Mouse (Mus musculus) intestine, embryonic 14.5 days (tissue): ENCODE measurements around the gene Hsd3b7. TPM values are rescaled to one million over a fixed set of nuclear protein-coding genes. Genes with fewer than 3 reads are reported as not detected.
A peak's percentile ranks its signal among the peaks of the same experiment; 100 is the strongest.
"Not testable (repeated sequence)": the region's sequence is repeated elsewhere in the genome, so short reads cannot be mapped to it uniquely, and the experiment has no call there.

Source experiments
- ATAC-seq: fragments of 200-750 bp; cut with Nextera tagmentation; replicated peaks from 2 replicates; pipeline ENCODE4 v1.8.0; 2017; ENCODE audit warnings: low read depth, moderate number of reproducible peaks, moderate TSS enrichment, moderate library complexity; ENCODE audit not compliant: low FRiP score, low TSS enrichment
- DNase-seq: peaks from one replicate; pipeline ENCODE4 v3.0.0-alpha.2; 2018; ENCODE audit warnings: low spot score
- H3K27ac ChIP-seq: fragments of 300-500 bp; sonication (generic); 2 replicates; pipeline ENCODE4 v1.5.1; 2014; ENCODE audit warnings: low read depth, mild to moderate bottlenecking, control low read depth
- H3K27me3 ChIP-seq: fragments of 300-500 bp; sonication (generic); replicated peaks from 2 replicates; pipeline ENCODE4 v1.6.1; 2014; ENCODE audit warnings: low read length, control low read depth; ENCODE audit not compliant: control insufficient read depth, insufficient read depth
- H3K36me3 ChIP-seq: fragments of 300-500 bp; sonication (generic); 2 replicates; pipeline ENCODE4 v1.6.1; 2014; ENCODE audit warnings: low read length, control low read depth; ENCODE audit not compliant: control insufficient read depth, insufficient read depth
- H3K4me1 ChIP-seq: fragments of 300-500 bp; sonication (generic); replicated peaks from 2 replicates; pipeline ENCODE4 v1.6.1; 2014; ENCODE audit warnings: low read length, control low read depth, mixed read lengths; ENCODE audit not compliant: control insufficient read depth, insufficient read depth
- H3K4me2 ChIP-seq: fragments of 300-500 bp; sonication (generic); 2 replicates; pipeline ENCODE4 v1.6.1; 2014; ENCODE audit warnings: low read length
- H3K4me3 ChIP-seq: fragments of 300-500 bp; sonication (generic); 2 replicates; pipeline ENCODE4 v1.5.1; 2014; ENCODE audit warnings: low read depth, low read length, control low read depth, mixed read lengths
- H3K9ac ChIP-seq: fragments of 300-500 bp; sonication (generic); 2 replicates; pipeline ENCODE4 v1.6.1; 2014; ENCODE audit warnings: mild to moderate bottlenecking, low read length
- H3K9me3 ChIP-seq: fragments of 300-500 bp; sonication (generic); 2 replicates; pipeline ENCODE4 v1.6.1; 2016; ENCODE audit warnings: low read length, control low read depth; ENCODE audit not compliant: control insufficient read depth
- WGBS: fragments of 180-500 bp; shearing (Covaris S2); extraction: QIAGEN DNeasy Blood & Tissue Kit; methylation state at CpG from one replicate; pipeline ENCODE4 v1.1.7; 2014; 5-methylcytosine and 5-hydroxymethylcytosine counted together
- polyA plus RNA-seq: library from polyadenylated mRNA; unstranded; fragments of >200 nt; fragmentation: Nextera tagmentation; extraction: Ambion mirVana; gene quantifications from 2 replicates; pipeline ENCODE4 v1.2.1, GENCODE M21; 2014

Gene Hsd3b7
- polyA plus RNA-seq, 1 experiment from 2014 or later = 21.6 TPM

GRCm38 (mm10) chr7:127835550-127835949 is 35.1 kb downstream of the Hsd3b7 start:
- Histone ChIP-seq H3K27me3 (no peaks in the 10 kb centered on the region), H3K9ac (no peak overlapping the region), H3K9me3 (no peaks in the 10 kb centered on the region), H3K4me3 (no peak overlapping the region), H3K27ac (no peak overlapping the region), H3K36me3 (no peaks in the 10 kb centered on the region), H3K4me1 (0 out of 2 replicates have a peak, but pooled peaks cover under 1% of the 10 kb centered on the region), H3K4me2 (no peak overlapping the region)
- DNase-seq (no peak), ATAC-seq (no peak)
- 84% methylated on average over 2 of the region's 2 CpGs for WGBS

DNA sequence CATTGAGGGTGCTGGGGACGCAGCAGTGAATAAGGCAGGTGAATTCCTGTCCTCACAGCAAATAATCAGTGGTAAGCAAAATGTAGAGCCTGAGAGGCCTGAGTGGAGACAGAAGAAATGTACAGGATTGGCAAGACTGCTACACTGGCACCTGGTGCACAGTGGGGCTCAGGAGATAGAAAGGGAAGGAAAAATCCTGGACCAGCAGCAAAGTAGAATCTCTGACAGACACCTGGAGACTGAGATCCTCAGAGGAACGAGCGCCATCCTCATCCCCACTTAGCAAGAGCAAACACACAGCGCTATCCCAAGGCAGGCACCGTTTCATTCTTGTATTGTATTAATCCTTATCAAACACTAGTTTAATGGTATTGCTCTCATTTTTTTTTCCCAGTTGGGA is 37.1 kb downstream of the Hsd3b7 start:
- WGBS = 89% methylated on average over 5 of the region's 5 CpGs

DNA sequence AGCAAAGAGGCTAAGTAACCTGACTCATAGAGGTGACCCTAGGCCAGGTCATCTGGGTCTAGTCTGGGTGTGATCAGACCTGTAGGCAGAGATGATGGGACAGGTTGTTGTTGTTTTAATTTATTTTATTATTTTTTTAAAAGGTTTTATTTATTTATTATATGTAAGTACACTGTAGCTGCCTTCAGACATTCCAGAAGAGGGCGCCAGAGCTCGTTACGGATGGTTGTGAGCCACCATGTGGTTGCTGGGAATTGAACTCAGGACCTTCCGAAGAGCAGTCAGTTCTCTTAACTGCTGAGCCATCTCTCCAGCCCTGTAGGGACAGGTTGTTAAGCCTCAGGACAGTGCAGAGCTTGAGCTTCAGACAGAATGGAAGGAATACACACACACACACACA is 37.5 kb downstream of the Hsd3b7 start:
- DNase-seq, H3K27ac ChIP-seq, H3K4me2 ChIP-seq, H3K4me3 ChIP-seq, ATAC-seq, H3K4me1 ChIP-seq, H3K9ac ChIP-seq, H3K27me3 ChIP-seq, H3K9me3 ChIP-seq, H3K36me3 ChIP-seq: not testable (repeated sequence)
- 72% methylated on average over 4 of the region's 4 CpGs for WGBS

More for the DNA sequence above, 37.1 kb downstream of the Hsd3b7 start:
- DNase-seq = no peak
- Histone ChIP-seq H3K27ac (no peak overlapping the region), H3K9me3 (no peaks in the 10 kb centered on the region), H3K27me3 (no peaks in the 10 kb centered on the region), H3K9ac (no peak overlapping the region), H3K4me2 (no peak overlapping the region), H3K4me3 (no peak overlapping the region), H3K36me3 (no peaks in the 10 kb centered on the region), H3K4me1 (0 out of 2 replicates have a peak, but pooled peaks cover 5% of the 10 kb centered on the region)
- ATAC-seq = no peak

- not testable (repeated sequence) for H3K4me2 ChIP-seq, H3K9ac ChIP-seq, H3K27ac ChIP-seq, DNase-seq, H3K4me3 ChIP-seq, H3K9me3 ChIP-seq, H3K27me3 ChIP-seq, ATAC-seq
- 75% methylated on average over 2 of the region's 2 CpGs for WGBS
- Histone ChIP-seq H3K36me3 (peaks cover 15% of the 10 kb centered on the region), H3K4me1 (0 out of 2 replicates have a peak, but pooled peaks cover 10% of the 10 kb centered on the region)
These were observed 39.6 kb downstream of the Hsd3b7 start for GRCm38 (mm10) chr7:127840031-127840430.

DNA sequence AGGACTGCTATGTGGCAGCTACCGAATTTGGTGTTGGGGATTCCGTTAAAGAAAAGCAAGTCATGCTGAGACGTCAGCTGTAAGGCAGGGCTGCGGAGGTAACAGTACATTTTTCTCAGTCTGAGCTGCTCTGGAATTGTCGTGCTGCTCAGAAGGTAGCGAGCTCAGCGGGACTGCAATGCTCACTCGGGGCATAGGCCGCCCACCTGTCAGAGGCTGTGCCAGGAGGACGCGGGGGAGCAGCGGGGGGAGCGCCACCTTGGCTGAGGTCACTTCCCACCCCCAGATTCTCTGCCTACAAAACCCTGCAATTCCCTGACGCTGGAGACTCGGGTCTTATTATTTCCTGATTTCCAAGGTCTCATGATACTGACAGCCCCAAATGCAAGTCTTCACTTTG is 40.5 kb downstream of the Hsd3b7 start:
- no peaks in the 10 kb centered on the region for H3K9me3 ChIP-seq
- H3K4me1 ChIP-seq = 0 out of 2 replicates have a peak, but pooled peaks cover 10% of the 10 kb centered on the region
- peak overlapping the region; percentile 94 for H3K4me3 ChIP-seq
- no peaks in the 10 kb centered on the region for H3K27me3 ChIP-seq
- peak overlapping the region; percentile 87 for H3K27ac ChIP-seq
- 2% methylated on average over 15 of the region's 15 CpGs for WGBS
- ATAC-seq (peak; percentile 11; the same call in 1 of the 2 replicates), DNase-seq (no peak)
- peak overlapping the region; percentile 58 for H3K9ac ChIP-seq
- H3K36me3 ChIP-seq = peaks cover 15% of the 10 kb centered on the region
- peak overlapping the region; percentile 88 for H3K4me2 ChIP-seq

DNA sequence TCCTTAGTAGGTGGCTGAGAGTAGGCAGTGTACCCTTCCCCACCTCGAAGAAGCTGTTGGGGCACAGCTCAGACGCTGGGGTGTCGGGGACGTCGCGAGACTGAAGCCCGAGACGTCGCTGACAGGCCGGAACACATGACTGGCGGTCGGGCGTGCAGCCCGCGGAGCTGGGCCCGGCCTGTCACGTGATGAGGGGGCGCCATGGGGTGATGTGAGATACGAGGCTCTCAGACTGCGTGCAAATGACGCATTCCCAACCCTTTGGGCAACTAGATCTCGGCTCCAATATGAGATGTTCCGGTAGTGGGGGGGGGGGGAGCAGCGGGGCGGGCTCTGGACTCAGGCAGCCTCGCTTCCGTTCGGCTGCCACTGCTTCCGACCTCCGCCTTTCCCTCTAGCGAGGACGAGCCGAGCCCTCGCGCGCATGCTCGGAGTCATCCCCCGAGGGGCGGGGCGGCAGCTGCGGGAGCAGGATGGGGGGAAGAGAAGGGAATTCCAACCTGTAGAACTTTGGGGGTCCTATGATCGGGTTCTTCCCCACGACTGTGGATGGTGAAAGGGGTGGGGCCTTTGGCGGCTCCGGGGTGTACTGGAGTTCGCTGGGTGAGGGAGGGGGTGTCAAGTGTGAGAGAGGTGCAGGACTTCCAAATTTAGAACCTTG is 41.1 kb downstream of the Hsd3b7 start:
- Histone ChIP-seq H3K27me3 (no peaks in the 10 kb centered on the region), H3K36me3 (peaks cover 21% of the 10 kb centered on the region), H3K9ac (peak overlapping the region; percentile 58), H3K4me1 (0 out of 2 replicates have a peak, but pooled peaks cover 10% of the 10 kb centered on the region), H3K4me2 (peak overlapping the region; percentile 88), H3K4me3 (peak overlapping the region; percentile 94), H3K9me3 (no peaks in the 10 kb centered on the region), H3K27ac (peak overlapping the region; percentile 87)
- ATAC-seq = peak; percentile 93
- peak; percentile 95 for DNase-seq
- under 1% methylated on average over 44 of the region's 46 CpGs for WGBS

GRCm38 (mm10) chr7:127842001-127842718 is 41.8 kb downstream of the Hsd3b7 start:
- DNase-seq = peak; percentile 80
- H3K4me2 ChIP-seq = peak overlapping the region; percentile 88

GRCm38 (mm10) chr7:127849973-127850875 is 49.8 kb downstream of the Hsd3b7 start:
- no peaks in the 10 kb centered on the region for H3K4me1 ChIP-seq
- ATAC-seq (no peak), DNase-seq (no peak)
- H3K27me3 ChIP-seq = no peaks in the 10 kb centered on the region
- H3K9me3 ChIP-seq = no peaks in the 10 kb centered on the region
- no peak overlapping the region for H3K9ac ChIP-seq
- no peak overlapping the region for H3K4me2 ChIP-seq
- H3K27ac ChIP-seq = no peak overlapping the region
- WGBS = 75% methylated on average over 6 of the region's 6 CpGs
- H3K36me3 ChIP-seq = peaks cover 25% of the 10 kb centered on the region
- no peak overlapping the region for H3K4me3 ChIP-seq

More at GRCm38 (mm10) chr7:127842001-127842718, 41.8 kb downstream of the Hsd3b7 start:
- under 1% methylated on average over 40 of the region's 40 CpGs for WGBS
- ATAC-seq = peak; percentile 37; the same call in 1 of the 2 replicates
- Histone ChIP-seq H3K9ac (peak overlapping the region; percentile 58), H3K27me3 (no peaks in the 10 kb centered on the region), H3K36me3 (peaks cover 26% of the 10 kb centered on the region), H3K4me1 (0 out of 2 replicates have a peak, but pooled peaks cover 10% of the 10 kb centered on the region), H3K4me3 (peak overlapping the region; percentile 94), H3K27ac (peak overlapping the region; percentile 87), H3K9me3 (no peaks in the 10 kb centered on the region)
